8 mouse cellular contexts compared by ENCODE assay signal in the genomic region with DNA sequence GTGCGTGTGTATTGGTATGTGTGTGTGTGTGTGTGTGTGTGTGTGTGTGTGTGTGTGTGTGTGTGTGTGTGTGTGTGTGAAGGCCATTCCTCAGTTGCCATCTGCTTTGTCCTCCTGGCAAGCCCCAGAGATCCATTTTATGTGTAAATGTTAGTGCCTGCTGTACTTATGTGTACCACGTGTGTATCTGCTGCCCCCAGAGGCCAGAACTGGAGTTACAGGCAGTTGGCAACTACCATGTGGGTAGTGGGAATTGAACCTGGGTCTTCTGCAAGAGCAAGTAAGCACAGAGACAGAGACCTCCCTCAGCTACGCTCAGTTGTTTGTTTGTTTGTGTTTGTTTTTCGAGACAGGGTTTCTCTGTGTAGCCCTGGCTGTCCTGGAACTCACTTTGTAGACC. TPM values are rescaled to one million over a fixed set of nuclear protein-coding genes. Genes with fewer than 3 reads are reported as not detected.
A peak's percentile ranks its signal among the peaks of the same experiment; 100 is the strongest.
DNase-seq lines count a peak whose midpoint lies in the region.

No protein-coding gene starts in this region.

- peak; percentile 50 to 84 for DNase-seq in adrenal gland, adult (ENCODE audit: inconsistent age in 2 of 2, low spot score in 1 of 2)
- DNase-seq in adrenal gland, postnatal 4 days (ENCODE audit: low spot score in 2 of 2): no peak
- DNase-seq in ovary, postnatal 36 days (ENCODE audit: low spot score): peak; percentile 61
- DNase-seq in ovary, postnatal 10 days (ENCODE audit: low spot score): no peak
- DNase-seq in embryo, embryonic 10.5 days (ENCODE audit: low spot score): peak; percentile 83
- DNase-seq in kidney, postnatal 10 days: peak; percentile 85
- DNase-seq in lung, postnatal 25 days (ENCODE audit: low spot score): peak; percentile 70
- peak; percentile 36 to 54 for DNase-seq in spleen, postnatal 36 days (ENCODE audit: low spot score in 2 of 2)

RNA-seq across cellular contexts. Expression of gene Ephb4, which starts 31.2 kb away (rescaled TPM):
- 10 to 100 TPM; 88.1 to 89.4 TPM for total RNA-seq in adrenal gland, postnatal 4 days (2021)

RNA-seq across cellular contexts. Expression of gene Slc12a9, which starts 47.8 kb away (rescaled TPM):
- total RNA-seq in adrenal gland, postnatal 4 days (2021): 10 to 100 TPM; 16.3 to 19.4 TPM

Comparison
In these comparisons a context has a peak if more than half of its experiments do, and no peak if none do; other contexts are left out.
1. DNase-seq: peak in adrenal gland, adult (2 of 2), ovary, postnatal 36 days (single experiment), embryo, embryonic 10.5 days (single experiment), kidney, postnatal 10 days (single experiment), lung, postnatal 25 days (single experiment) and spleen, postnatal 36 days (2 of 2); none in adrenal gland, postnatal 4 days (0 of 2) and ovary, postnatal 10 days (single experiment).